Mouse (Mus musculus): ENCODE data around the gene Usp3.

Gene Usp3

DNA sequence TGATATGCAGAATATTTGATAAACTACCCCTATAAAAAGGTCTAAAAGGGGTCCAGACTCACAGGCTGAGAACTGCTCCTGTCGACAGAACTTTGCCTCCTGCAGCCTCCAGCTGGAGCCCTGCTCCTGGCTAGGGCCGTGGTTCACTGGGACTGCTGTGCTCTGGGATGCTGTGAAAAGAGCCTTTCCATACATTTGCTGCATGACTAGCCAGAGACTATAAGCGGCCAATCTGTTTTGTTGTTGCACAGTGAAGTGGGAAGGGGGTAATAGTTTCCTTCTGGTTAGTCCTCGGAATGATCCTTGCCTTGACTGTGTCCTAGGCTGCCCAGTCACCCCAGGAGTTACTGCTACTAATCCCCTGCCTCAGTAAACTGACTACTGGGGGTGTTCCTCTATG lies 86.9 kb downstream of the Usp3 start:
- no peak for DNase-seq

DNA sequence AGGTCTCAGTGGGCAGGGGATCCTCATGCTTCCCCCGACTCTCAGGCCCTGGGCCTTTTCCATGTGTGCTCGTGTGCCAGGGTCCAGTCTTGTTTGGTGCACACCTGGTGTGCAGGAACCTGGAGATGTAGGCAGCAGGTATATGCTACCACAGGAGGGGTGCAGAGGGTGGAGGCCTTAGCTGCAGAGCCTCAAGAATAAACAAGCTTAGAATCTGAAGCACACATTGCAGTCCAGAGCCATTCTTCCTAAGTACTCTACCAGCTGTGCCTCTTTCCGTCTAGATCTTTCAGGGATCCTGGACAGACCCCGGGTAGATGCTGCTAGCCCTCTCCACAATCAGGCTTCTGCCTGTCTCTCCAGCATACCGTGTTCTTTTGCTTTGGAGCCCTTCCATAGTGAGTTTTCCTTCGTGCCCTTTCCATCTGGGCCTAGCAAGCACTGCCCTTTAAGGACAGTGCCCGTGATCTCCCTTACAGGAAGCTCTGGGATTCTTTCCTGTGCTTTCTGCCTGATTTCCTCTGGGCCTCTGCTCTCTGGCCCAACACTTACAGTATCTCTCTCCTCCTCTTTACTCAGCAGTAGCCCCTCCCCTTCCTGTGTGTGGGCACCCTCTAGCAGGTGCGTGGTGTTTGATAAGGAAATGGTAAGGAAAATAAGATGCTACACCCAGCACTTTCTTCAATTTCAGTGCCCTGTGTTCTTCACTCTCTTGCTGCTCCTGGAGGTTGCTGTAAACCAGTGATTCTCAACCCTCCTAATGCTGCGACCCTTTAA lies 87.6 kb downstream of the Usp3 start:
- DNase-seq = no peak

DNA sequence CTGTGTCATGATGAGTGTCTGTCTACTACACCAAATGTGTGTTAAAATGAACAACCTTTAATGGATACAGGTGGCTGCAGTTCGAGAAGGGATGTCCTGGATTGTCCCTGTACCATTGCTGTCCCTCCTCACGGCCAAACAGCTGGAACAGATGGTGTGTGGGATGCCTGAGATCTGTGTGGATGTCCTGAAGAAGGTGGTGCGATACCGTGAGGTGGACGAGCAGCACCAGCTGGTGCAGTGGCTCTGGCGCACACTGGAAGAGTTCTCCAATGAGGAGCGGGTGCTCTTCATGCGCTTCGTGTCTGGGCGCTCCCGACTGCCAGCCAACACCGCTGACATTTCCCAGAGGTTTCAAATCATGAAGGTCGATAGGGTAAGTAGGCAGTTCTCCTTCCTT lies 88.4 kb downstream of the Usp3 start:
- DNase-seq = peak; percentile 76

DNA sequence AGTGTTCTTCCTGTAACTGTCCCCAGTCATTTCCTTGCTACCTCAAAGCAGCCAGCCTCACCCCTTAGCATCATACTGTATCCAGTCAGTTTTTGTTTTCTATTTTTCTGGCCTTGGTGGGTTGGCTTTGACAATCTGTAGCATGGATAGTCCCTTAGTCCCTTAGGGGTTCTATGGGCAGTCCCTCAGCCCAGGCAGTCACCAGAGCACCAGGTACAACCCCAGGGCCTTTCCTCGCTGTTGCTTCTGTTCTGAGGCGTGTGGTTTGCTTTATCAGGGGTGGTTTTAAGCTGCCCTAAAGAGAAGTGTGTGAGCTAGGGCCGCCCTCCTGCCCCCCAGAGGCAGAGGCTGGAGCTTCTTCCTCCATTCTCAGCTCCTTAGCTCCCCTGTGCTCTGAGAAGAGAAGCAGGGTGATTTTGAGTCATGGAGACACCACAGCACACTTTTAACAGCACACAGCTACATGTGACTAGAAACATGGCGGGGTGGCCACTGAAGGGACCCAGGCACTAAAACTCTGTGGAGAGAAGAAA lies 89.0 kb downstream of the Usp3 start:
- no peak for DNase-seq

DNA sequence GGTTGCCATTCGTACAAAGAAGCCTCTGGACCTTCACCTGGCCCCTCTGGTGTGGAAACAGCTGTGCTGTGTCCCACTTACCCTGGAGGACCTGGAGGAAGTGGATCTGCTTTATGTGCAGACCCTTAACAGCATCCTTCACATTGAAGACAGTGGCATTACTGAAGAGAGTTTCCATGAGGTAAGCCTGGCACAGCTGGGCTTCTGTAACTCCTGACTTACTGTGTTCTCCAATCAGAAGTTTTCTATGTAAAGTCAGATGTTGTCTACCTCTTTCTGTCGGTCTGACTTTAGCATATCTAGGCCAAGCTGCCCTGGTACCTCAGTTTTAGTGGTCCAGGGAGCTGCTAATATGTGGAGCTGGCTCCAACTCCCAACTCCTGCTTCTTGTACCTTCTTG lies 91.7 kb downstream of the Usp3 start:
- DNase-seq = no peak

DNA sequence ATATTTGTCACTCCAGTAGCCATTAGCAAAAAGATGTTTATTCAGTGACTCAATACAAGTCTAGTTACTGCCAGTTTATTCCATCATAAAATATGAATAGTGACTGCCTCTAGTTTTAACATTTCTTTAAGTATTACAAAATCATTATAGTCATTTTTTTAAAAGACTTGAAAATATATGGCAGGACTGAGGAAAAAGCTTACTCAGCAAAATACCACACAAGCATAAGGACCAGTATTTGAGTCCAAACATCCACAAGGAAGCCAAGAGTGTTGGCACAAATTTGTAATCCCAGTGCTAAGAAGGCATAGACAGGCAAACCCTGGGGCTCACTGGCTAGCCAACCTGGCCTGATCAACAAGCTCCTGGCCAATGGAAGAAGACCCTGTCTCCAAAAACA lies 99.0 kb downstream of the Usp3 start:
- no peak for DNase-seq

GRCm38 (mm10) chr9:66492361-66492760 lies 100.6 kb downstream of the Usp3 start:
- DNase-seq = no peak

DNA sequence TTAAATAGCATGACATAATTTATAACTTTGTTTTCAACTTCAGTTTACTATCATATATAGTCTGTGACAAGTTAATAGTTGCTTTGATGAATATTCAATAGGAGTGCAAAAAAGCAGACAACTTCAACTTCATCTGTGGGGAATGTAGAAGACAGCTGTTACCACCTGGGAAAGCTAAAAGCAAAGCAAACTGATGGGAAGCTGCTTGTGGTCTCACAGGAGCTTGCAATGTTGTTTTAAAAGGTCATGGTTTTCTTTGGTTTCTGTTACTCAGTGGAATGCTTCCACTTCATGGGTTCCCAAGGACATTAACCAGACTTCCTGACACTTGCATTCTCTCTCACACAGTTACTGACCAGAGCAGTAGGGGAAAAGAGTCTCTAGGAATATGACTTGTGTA lies 104.2 kb downstream of the Usp3 start:
- DNase-seq = no peak

GRCm38 (mm10) chr9:66483429-66483828 lies 109.5 kb downstream of the Usp3 start:
- DNase-seq = no peak

DNA sequence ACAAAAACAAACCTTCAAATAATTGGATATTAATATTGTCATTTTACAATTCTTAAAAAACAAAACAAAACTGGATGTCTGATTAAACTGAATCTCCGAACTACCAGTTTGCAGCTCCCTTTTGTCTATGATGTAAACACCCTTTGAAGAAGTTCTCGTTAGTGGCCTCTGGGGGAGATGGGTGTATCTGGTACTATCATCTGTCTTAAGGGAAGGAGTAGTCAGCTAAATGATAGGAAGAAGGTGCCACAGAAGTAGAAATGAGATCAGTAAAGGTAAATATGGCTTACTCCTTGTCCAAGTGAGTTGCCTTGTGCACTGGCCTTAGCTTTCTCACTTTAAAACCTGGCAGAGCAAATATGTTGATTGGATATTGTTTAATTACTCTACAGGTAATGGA lies 115.2 kb downstream of the Usp3 start:
- no peak for DNase-seq

- DNase-seq = no peak
Observed at GRCm38 (mm10) chr9:66465087-66465486, 127.9 kb downstream of the Usp3 start.
